Mouse (Mus musculus): ENCODE results near the gene Srgap3.
A peak's percentile ranks its signal among the peaks of the same experiment; 100 is the strongest.
"Not testable (repeated sequence)": the region's sequence is repeated elsewhere in the genome, so short reads cannot be mapped to it uniquely, and the experiment has no call there.

Gene Srgap3

DNA sequence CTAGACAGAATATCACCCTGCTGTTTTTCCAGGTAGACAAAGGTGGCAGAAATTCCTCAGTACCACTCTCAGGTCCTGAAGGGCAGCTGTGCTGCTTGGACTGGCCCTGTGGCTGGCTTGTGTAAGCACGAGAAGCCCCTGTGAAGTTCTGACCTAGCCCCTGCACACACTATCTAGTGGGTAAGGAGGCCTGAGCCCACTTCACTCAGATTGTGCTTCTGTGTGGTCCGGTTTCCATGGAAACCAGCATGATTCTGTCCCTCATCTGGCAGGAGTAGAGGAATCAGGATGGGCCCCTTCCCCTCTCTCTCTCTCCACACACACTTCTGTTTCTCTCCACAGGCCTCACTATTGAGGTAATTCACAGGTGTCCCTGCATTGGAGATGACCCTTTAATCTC lies 212.0 kb downstream of the Srgap3 start:
- DNase-seq = no peak

DNA sequence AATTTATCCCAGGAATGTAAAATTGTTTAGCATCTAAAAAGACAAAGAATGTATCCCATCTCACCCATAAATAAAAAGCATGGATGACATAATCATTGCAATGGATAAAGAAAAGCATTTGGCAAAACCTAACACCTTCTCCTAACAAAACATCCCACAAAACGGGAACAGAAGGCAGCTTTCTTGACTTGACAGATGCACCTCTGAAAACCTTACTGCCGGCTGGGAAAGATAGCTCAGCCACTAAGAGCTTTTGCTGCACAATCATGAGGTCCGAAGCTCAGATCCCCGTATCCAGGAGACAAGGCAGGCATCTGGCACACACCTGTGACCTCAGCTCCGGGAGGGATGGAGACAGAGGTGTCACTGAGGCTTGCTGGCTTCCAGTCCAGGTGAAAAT lies 213.1 kb downstream of the Srgap3 start:
- no peak for DNase-seq

DNA sequence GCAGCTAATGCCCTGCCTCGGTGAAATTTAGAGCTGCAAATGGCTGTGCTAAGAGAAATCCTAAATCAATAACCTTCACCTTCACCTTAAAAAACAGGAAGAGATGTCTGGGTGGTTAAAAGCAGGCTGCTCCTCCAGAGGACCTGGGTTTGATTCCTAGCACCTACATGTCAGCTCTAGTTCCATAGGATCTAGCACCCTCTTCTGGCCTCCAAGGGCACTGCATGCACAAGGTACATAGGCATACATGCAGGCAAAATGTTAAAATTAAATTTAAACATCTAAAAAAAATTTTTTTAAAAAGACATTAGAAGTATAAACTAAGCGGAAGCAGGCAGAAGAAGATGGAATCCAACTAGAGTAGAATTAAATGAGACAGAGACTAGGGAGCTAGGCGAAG lies 214.6 kb downstream of the Srgap3 start:
- no peak for DNase-seq

DNA sequence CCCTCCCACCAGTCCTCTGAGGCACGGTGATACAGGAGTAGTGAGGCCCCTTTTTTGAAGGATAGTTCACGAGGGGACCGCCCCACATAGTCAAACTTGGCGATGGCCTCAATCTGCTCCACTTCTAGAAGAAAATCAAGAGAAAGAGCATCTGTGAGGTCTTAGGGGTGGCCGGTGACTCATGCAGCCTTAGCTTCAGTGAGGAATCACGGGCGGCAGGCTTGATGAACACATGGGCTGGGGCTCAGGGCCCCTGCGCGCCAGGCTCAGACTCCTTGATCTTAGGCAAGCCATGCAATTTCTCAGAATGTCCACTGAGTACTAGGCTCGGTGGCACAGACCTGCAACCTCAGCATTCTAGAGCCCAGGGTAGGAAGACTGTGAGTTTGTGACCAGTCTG lies 215.7 kb downstream of the Srgap3 start:
- DNase-seq = no peak

DNA sequence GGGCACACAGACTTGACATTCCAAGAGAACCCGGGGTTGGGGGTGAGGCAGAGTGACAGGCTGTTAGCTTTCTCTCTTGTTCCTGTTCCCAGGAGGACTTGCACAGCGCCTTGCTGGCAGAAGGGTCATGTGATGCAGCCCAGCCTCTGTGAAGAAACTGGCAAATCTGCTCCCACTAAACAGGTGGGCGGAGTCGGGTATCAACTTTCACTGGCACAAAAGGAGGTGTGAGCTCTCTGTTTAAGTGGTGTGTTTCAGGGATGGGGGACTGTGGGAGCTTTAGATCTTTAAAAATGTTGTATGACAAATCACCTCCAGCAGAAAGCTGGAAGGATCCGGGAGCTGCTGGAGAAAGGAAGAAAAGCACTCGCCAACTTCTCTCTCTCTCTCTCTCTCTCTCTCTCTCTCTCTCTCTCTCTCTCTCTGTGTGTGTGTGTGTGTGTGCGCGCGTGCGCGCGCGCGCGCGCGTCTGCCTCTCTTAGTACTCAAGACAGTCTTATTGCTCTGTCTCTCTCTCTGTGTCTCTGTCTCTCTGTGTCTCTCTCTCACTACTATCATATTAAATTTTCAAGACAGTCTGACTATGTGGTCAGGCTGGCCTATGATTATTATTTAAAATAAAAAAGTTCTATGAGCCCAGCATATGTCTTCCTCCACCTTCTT lies 218.2 kb downstream of the Srgap3 start:
- DNase-seq = peak; percentile 93

DNA sequence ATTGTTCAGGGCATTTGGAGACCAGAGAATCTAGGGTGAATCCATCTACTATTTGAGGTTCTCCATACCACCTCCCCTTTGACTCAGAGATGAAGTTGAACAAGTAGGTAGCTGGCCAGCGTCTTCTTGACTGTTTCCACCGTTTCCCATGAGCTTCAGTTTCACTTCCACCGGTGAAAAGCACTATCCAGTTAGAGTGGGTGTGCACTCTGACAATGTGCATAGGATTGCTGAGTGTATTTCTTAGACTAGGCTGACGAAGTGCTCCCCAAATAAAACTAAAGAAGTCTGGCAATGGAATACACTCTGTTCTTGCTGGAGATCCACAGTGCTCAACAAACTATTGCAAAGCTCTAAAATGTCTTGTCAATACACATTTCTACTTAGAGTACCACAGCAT lies 221.6 kb downstream of the Srgap3 start:
- no peak for DNase-seq

DNA sequence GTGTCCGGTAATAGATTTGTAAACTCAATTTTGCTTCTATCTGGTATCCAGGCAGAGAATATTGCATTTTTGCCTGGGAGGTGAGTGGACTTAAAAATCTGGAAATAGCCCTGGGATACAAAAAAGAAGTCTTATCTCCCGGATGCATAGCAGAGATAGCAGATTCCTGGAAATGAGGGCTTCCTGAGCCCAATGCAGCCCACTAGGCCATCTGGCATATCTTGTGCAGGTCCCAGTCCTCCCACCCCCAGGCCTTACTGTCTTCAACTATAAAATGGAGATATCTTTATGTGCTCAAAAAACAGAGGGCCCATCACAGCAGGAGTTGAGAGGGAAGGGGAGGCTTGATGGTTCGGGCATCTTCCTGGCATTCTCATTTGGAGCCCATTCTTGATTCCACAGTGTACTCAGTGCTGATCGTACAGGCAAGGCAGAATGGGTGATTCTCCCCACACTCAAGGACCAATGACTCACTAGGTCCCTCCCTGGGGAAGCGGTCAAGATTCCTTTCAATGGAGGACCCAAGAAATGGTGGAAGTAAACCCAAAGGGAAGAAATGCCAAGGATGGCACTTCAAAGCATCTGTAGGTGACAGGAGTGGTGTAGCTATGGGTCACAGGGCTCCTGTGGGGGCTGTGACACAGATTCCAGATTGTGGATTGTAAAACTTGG lies 226.5 kb downstream of the Srgap3 start:
- no peak for DNase-seq

DNA sequence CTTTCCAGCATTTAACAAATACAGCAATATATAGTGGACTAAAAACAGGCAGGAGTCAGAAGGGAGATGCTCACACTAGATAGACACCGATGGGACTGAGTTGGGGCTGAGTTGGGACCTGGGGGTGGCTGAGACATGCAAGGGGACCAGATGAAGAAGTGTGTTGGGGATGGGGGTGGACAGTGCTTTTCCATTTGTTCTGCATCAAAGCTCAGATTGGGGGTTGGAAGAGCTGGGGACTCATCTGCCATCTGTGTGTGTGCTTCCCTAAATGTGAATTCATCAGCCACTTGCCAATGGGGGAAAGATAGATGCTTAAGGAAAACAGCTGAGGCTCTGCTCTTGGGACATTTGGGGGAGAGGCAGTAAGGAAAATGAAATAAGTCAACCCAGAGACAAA lies 227.1 kb downstream of the Srgap3 start:
- DNase-seq = peak; percentile 59

DNA sequence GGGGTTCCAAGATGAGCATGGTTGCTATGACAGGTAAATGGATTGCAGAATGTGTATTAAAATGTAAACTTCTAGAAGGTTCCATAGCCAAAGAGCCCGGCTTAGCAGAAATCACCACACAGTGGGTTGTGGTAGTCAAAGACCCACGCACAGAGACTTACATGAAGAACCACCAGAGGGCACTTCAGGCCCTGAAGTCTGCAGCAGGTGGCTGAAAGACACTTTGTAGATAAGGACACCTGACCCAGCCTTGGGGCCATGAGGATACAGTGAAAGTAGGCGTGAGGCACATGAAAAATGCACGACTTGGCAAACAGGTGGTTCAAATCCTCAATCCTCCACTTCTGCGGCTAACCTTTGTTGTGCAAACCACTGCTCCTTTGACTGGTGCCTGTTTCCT lies 229.9 kb downstream of the Srgap3 start:
- DNase-seq = no peak

DNA sequence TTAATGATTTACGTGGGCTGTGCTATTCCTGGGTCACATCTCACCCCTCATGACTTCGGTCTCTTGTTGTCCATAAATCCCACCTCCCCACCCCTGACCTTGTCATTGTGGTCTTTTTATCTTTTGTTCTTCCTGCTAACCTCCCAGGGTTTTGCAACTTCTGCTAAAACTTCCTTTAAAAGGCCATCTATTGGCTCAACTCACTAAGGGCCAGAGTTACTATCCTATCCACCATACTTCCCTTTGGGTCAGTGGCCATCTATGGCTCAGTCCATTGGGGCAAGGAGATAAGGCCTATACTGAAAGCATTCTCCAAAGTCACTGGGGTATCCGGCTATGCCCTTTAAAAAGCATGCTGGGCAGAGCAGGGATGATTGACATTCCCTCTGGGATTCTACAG lies 233.1 kb downstream of the Srgap3 start:
- no peak for DNase-seq

DNA sequence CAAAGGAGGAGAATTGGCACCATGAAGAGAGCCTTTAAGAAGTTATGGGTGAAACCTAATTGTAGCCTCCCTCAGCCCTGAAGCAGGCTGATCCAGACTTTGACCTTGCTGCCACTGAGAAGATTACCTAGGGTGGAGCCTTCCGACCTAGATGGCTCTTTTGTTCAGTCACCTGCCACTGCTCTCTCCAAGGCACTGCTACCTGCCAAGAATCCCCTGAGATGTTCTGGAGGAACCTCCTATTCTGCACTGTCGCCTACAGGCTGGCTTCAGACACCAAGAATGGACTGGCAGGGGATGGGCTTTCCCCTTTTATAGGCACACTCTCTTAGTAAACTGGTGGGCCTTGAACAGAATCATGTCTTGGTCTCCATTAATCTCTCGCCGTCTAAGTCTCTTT lies 244.8 kb downstream of the Srgap3 start:
- DNase-seq = not testable (repeated sequence)

DNA sequence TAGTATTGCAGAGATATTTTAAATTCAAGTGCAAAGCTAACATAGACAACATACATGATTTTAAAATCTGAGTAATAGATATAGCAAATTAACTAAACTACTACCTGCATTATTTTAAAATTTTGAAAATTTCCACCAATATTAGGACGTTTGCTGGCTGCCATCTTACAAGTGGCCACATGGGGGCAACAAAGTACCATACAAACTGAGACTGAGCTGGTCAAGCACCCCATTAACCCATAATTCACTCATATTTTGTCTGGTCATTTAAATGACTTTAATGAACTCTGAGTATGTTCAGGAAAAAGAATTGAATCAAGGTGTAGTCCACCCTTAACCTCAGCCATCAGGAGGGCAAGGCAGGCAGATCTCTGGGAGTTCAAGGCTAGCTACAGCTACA lies 246.7 kb downstream of the Srgap3 start:
- no peak for DNase-seq

DNA sequence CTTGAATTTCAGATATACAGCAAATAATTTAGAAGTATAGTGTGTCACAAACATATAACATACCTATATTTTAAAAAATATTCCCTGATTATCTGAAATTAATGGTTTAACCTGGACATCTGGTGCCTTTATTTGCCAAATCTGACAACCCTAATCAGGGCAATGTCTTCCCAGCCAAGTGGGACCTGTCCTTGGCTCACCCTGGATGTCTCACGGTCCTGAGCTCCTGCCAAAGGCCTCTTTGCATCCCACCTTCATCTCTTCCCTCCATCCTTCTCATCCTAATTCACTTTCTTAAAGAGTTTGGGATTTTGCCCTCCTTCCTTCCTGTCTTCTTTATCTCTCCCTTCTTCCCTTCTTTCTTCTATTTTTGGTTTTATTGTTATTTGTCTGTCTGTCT lies 248.0 kb downstream of the Srgap3 start:
- DNase-seq = no peak

DNA sequence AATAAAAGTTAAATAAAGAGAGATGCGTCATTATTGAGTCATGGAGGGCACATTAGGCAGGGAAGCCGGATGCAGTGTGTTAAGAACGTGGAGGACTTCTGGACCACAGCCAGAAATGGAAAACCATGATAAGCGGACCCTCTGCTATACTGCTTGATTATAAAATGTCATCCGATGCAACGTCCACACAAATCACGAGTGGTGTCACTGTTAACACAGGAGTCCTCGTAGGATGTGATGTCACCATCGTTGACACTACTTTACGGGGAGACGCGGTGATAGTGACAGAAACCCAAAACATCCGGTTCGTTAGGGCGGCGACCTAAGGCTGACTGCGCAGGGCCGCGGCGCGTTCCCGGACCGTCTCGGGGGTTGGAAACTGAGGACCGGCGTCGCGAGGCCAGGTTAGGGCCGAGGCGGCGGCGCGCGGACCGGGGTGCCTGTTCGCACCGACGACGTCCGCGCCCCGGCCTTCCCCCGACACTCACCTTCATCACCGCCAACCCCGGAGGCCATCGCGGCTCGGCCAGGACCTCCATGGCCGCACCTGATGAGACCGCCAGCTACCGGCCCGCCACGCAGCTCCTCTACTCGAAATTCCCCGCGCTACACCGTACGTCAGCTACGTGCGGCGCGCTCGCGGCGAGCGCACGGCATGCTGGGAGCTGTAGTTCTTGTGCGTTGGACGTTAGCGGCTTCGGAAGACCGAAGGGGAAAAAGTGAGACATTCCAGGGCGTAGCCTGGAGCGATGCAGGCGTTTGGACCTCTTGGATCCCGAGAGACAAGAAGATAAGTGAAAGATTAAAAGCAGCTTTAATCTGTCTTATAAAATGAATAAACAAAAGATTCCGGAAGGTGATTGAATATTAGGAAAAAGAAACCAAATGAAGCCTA lies 250.8 kb downstream of the Srgap3 start, which contains the start of gene Rad18:
Rad18 (minus strand) TSS at position 631 of the 895 bp plus-strand sequence.
- DNase-seq = peak; percentile 89

DNA sequence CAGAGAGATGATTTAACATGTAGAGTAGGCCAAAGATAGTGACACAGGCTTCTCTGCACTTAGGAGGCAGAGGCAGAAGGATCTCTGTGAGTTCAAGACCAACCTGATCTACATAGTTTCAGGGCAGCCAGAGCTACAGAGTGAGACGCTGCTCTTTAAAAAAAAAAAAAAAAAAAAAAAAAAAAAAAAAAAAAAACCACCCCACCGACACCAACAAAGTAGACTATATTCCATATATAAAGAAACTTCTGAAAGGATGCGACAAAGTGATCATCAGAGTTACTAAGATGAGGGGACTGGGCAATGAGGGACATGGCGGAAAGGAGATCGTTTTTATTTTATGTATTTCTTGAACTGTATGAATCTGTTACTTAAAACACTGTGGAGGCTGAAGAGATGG lies 252.6 kb downstream of the Srgap3 start:
- DNase-seq = no peak

DNA sequence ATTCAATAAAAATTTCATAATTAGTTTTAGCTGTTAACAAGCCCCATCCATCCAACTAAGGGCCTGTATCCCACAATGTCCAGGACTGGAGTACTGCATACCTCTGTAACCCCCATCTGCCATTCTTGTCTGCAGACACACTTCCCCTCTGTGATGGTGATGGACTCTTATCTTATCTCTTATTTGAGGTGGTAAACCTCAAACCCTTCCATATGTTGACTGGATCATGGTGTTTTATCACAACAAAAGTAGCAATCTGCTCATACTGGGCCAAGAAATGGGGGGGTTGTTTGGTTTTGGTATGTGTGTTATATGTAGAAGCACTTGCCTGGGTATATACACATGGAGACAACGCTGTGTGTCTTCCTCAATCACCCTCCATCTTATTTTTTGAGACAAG lies 255.5 kb downstream of the Srgap3 start:
- DNase-seq = no peak

DNA sequence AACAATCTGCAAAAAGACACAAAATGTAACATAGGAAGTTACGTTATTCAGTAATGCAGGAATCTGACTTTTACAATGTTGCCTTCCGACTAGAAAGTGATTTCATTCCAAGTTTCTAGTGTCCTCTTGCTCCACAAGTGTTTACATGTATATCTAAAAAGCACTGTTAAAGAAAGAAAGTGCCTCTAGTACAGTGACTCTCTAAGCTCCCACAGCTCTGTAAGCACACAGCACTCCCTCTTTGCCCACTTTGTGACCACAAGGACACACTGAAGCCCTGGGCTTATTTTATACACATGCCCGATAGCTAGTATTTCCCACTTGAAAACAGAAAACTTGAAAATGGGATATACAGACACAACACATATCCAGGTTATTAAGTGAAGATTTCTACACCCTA lies 259.0 kb downstream of the Srgap3 start:
- no peak for DNase-seq

DNA sequence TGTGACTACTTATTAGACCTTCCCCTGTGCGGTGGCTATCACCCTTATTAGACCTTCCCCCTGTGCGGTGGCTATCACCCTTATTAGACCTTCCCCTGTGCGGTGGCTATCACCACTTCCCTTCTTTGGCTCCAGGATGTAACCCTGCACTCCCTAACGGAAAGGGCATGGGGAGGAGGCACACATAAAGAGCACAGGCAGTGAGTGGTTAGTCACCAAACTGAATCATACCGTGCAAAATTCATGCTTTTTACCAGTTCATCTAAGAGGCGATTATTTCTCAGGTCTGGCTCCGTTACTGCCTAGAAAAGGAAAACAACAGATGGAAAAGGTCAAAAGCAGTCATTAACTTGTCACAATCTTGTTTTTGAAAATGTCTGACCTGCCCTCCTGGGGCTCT lies 260.6 kb downstream of the Srgap3 start:
- DNase-seq = no peak

DNA sequence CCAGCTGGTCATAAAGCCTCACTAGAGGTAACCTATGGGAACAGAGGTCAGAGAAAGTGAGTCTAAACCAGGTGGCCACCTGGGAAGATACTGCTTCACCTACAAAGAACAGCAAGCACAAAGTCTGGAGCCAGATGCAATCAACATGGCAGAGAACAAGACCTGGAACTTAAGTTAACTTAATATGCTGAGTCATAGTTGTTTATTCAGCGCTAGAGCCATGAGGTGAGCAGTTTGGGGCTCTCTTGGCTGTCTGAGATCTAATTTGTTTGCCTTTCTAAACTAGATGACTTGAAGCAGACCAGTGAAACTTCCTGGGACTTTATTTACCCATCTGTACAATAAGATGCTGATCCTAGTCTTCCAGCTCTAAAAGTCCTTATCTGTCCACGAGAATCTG lies 263.0 kb downstream of the Srgap3 start:
- no peak for DNase-seq
